Mouse (Mus musculus): ENCODE measurements around the gene Tipin.

The Tipin gene

DNA sequence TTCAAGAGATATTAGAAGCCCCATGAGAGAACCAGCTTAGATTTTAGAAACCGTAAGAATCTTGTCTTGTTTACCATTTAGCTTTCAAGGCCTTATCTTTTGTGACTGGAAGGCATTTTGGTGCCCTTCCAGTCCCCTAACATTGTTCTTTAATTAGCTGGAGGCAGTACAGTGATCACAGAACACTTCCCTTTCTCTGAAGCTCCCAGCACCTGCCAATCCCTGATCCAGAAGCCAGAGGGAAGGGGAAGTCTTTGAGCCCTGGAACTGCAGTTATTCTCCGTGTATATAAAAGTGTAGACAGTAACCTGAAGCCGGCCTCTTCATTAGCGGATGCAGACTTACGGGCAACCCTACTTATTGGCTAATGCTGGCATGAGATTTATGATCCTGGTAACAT is 68.1 kb downstream of the Tipin start:
- DNase-seq, result no peak

DNA sequence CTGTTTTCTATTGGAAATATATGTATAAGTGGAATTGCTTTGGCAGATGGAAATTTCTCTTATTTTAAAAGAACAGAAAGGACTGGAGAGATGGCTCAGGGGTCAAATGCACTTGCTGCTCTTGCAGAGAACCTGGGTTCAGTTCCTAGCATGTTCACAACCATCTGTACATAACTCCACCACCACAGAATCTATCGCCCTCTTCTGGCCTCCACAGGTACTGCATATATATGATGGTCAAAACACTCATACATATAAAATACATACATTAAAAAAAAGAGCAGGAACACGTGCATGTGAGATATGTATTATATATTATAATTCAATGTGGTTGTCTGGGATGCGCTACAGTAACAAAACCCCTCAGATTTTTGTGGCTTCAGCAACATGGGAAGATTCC is 69.8 kb downstream of the Tipin start:
- DNase-seq, result no peak

Measured in right cerebral cortex, postnatal 25 days (tissue).